Mouse (Mus musculus): ENCODE results near the gene Slc13a2.

The Slc13a2 gene

DNA sequence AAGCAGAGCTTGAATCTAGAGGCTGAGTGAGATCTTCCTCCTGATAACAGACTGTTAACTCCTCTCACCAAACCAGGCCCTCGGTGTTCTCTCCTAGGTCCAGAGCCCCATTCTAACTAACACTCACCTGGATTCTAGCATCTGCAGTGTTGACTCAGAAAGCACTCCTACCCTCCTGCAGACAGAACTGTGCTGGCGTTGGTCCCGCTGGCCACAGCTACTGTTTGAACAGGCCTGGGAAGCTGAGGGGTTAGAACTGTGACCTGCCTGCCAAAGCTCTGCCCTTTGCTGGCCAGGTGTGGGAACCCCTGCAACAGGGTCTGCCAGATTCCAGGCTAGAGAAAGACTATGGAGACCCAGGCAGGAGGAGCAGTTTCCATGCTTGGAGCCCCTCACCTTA, 29.3 kb downstream of the Slc13a2 start:
- no peak for DNase-seq (ENCODE audit: low spot score)

- no peak for DNase-seq (ENCODE audit: low spot score)
Measured at GRCm38 (mm10) chr11:78386508-78387043, 35.4 kb downstream of the Slc13a2 start, which contains the start of gene Foxn1. Gene Foxn1 (minus strand): TSS chr11:78386558.

- DNase-seq (ENCODE audit: low spot score) = no peak
Measured at GRCm38 (mm10) chr11:78385776-78386175, 36.2 kb downstream of the Slc13a2 start.

GRCm38 (mm10) chr11:78382701-78383100, 39.3 kb downstream of the Slc13a2 start:
- no peak for DNase-seq (ENCODE audit: low spot score)

DNA sequence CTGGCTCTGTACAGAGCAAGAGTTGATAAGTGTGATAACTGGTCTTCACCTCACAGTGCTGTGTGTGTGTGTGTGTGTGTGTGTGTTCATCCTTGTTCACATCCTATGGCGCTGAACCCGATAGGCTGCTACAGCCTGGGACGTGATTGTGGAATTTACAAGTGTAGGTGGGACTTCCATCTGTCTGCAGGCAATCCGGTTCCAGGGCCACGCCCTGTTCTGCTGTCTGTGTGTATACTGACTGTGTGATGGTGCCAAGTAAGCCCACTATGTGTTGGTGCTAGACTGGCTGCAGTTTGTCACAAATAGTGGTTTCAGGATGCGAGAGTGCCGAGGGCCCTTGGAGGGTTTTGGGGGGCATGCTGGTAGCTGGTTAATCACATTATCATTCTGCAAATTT, 39.7 kb downstream of the Slc13a2 start:
- no peak for DNase-seq (ENCODE audit: low spot score)

- no peak for DNase-seq (ENCODE audit: low spot score)
Measured at GRCm38 (mm10) chr11:78380996-78381395, 41.0 kb downstream of the Slc13a2 start.

GRCm38 (mm10) chr11:78380351-78380750, 41.7 kb downstream of the Slc13a2 start:
- DNase-seq (ENCODE audit: low spot score) = no peak

GRCm38 (mm10) chr11:78377549-78378159, 44.4 kb downstream of the Slc13a2 start:
- no peak for DNase-seq (ENCODE audit: low spot score)

- DNase-seq (ENCODE audit: low spot score) = no peak
Measured at GRCm38 (mm10) chr11:78374147-78374546, 47.9 kb downstream of the Slc13a2 start.

DNA sequence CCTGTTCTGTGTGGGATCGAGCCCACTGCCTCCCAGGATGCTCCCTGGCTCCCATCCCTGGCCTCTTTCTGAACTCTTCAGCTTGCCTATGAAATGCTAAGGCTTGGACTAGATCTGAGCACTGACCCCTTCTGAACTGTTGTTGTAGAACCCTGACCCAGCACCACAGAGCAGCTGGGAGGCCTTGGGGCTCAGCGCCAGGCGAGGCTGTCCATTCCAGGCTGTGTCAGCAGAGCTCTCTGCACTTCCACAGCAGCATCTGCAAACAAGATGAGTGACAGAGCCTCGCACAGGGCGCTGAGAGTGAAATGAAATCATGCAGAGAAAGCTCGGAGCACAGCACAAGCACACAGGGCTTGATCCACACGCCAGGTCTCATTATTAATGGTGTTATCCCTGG, 49.4 kb downstream of the Slc13a2 start:
- no peak for DNase-seq (ENCODE audit: low spot score)

- DNase-seq (ENCODE audit: low spot score) = no peak
Measured at GRCm38 (mm10) chr11:78372166-78372565, 49.9 kb downstream of the Slc13a2 start.

DNA sequence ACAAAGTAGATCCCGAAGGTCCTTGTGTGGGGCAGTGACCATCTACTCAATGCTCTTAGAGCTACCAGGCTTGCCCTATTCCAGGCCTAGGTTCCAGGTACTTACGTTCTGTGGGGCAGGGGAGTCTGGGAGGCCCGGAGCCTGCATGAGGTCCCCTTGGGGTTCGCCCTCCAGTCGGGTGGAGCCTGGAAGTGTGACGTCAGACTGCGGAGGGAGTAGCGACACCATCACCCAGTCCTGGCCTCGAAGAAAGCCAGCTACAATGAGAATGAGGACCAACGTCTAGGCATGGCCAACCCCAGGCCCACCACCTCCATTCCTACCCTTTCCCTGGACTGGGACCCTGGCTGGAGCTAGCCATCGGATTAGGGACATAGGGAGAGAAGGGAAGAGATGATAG, 50.3 kb downstream of the Slc13a2 start:
- DNase-seq (ENCODE audit: low spot score) = no peak

- DNase-seq (ENCODE audit: low spot score) = no peak
Measured at GRCm38 (mm10) chr11:78370389-78370788, 51.6 kb downstream of the Slc13a2 start.

DNA sequence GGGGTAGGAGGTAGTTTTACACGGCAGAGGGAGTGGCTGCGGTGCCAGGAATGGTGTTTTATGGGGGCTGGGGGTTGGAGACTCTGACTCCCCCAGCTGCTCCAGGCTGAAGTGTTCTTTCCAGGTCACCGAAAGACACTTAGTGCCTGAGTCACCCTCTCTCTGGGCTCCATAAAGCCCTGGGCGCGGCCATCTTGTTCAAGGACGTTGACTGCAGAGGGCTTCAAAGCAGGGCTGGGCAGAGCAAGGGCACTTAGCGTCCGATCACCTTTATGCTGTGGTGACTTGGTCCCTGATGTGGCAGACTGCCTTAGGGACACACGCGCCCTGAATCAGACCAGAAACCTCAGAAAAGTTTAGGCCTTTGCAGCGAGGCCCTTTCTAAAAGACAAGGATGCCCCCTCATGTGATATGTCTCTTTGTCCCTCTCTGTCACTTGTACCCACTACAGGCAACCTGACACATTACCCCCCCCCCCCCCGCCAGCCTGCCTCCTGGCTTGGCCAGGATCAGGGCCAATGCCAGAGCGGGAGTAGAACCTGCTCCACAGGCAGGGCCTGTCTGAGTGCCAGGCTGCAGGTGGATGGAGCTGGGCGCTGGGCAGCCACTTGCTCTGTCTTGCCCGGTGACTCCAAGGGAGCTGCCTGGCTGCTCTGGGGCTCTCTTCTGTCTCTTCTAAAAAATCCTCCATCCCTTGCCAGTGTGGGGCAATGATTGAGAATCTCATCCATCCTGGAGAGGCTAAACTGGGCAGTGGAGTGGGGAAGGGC, 54.4 kb downstream of the Slc13a2 start:
- DNase-seq (ENCODE audit: low spot score) = no peak

DNA sequence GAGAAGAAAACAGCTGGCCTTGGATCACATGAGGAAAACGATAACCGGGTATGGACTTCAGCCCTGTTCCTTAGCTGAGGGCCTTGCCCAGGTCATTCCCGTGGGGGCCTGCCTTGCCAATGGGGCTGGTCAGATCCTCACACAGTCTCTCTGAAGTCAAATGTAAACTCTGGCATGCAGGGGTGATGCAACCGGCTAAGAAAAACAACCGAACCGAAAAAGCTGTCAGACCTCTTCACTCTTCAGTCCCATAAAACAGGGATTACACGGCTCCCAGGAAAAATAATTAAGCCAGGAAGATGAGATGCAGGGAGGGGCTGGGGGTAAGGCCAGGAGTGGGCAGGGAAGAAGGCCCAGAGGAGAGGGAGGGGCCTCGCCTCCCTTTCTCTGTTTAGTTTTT, 57.9 kb downstream of the Slc13a2 start:
- no peak for DNase-seq (ENCODE audit: low spot score)

DNA sequence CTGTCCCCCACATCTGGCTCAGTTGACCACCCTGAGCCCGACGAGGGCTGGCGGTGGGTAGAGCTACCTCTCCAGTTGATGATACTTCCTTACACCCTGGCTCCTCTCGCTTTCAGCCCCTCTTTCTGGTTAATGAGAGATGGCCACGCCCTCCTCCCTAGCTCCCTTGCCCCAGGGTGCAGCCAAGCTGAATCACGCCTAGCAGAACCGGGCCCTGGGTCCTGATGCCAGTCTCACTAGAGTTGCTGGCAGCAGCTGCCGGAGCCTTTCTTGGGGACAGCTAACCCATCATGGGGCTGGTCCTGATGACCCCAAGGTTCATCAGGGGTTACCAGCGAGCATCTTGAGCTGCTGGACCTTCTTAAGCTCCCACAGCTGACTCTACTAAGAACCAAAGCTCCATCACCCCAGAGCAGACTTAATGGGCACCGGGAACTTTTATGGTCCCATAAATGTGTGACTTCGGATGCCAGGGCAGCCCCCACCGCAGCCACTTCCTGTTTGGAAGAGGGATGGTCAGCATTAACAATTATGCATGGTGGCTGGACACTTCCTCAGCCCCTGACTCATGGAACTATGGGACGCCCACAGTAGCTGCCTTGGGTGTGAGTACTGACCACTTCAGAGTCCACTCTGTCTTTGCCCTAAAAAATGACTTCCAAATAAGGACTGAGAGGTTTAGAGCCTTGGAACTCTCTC, 58.6 kb downstream of the Slc13a2 start:
- DNase-seq (ENCODE audit: low spot score) = no peak

GRCm38 (mm10) chr11:78360789-78361131, 61.3 kb downstream of the Slc13a2 start:
- DNase-seq (ENCODE audit: low spot score) = no peak

DNA sequence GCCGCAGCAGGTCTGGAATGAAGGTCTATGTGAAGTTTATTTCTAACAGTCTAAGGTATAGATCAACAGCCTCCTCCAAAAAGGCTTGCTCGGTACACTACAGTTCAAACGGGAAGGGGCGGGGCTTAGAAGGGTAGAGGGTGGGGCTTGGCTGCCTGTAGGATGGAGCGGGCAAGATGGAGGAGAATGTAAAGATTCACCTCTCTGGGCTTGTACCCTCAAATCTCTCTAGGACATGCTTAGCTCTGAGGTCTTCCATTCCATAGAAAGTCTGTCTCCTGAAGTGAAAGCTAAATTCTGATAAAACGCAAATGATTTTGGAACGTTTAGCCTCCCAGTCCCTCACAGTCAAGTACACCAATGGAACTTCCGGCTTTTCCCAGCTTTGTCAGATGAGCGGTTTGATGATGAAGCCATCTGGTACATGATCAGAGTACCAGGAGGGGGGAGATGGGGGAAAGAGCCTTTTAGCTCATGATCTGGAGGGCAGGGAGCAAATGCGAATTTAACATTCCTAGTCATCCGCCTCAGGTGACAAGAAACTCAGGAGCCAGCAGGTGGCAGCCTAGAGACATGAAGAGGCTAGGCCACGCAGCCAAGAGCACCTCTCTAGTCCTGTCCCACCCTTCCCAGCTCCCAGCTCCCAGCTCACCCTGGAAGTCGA, 61.8 kb downstream of the Slc13a2 start:
- peak; percentile 80 for DNase-seq (ENCODE audit: low spot score)

DNA sequence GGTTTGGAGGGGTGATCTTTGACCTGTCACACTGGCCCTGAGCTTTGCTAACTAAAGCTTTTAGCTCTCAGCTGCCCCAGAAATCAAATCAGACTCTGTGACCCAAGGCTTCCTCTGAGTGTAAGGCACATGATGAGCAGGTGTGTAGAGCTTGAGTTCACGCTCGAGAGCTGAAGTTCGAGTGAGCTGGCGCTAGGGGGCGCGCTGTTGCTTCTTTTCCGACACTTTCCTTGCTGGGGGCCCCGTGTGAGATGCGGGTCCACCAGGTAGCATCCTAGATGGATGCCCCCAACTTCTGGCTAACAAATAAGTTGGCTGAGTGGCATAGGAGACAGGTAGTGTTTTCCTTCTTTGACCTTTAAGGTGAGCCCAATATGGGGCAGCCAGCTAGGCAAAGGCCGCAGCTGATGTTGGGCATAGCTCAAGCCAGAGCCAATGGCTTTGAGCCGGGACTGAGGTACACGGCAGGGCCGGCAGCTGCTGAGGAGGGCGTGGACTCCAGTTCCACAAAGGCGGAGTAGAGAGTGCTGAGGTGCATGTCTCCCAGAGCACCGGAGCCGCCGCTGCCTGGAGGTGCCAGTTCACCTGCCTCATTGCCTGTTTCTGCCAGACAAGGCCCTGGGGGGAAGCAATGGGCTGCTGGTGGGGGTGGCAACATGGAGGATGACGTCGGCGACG, 63.5 kb downstream of the Slc13a2 start:
- no peak for DNase-seq (ENCODE audit: low spot score)

GRCm38 (mm10) chr11:78355471-78356238, 66.4 kb downstream of the Slc13a2 start:
- DNase-seq (ENCODE audit: low spot score) = peak; percentile 63

DNA sequence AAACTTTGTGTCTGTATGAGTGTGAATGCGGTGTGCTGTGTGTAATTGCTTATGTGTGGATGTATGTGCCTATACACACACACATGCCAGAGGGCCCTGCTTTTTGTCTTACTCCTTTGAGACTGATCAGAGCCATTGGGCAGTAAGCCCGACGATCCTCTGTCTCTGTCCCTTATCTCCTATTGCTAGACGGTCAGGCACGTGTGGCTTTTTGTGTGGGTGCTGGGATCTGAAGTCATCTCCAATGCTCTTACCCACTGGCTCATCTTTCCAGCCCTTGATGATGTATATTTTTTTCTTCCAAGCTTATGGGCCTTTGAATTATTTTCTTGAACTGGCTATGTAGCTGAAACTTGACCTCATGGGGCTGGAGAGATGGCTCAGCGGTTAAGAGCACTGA, 67.1 kb downstream of the Slc13a2 start:
- no peak for DNase-seq (ENCODE audit: low spot score)

Measured in layer of hippocampus, adult 11-12 months (tissue).